Mouse (Mus musculus) olfactory bulb, adult 2 months (tissue): ENCODE results near the gene Dapp1.

Source experiments
- CTCF ChIP-seq: fragments of 200-500 bp; IDR thresholded peaks from 2 replicates; pipeline ENCODE4 v1.5.1; 2012; ENCODE audit warnings: low read depth, mild to moderate bottlenecking, low read length, moderate library complexity; ENCODE audit not compliant: insufficient read depth
- POLR2A ChIP-seq: fragments of 200-500 bp; IDR thresholded peaks from 2 replicates; pipeline ENCODE4 v1.6.1; 2012; ENCODE audit warnings: mild to moderate bottlenecking, low read depth, low read length, moderate library complexity; ENCODE audit not compliant: insufficient read depth

DNA sequence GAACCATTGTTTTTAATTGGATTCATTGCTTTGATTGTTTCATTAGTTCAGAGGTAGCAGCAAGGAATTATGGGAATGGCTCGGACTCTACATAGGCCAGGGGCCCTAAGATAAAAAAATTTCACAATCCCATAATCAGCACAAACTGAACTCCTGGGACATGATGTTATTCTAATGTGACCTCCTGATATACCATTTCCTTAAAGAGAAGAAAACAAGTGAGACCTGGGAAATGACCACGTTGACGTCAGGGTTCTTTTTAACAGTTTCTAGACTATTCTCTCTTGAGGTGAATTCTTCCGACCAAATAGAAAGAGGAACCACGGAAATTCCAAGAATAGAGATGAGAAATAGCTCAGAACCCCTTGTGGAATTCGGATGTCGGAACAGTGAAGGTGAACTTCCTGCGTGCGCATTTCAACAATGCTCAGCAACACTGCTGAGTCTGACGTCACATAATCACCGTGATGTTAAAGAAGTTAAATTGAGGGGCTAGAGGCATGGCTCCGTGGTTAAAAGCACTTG, 39.2 kb downstream of the Dapp1 start:
- TF ChIP-seq CTCF (no peak), POLR2A (no peak)
